Mouse (Mus musculus) kidney, adult 2 months (tissue): Measurements from ENCODE around the gene Rangap1. TPM values are rescaled to one million over a fixed set of nuclear protein-coding genes. Genes with fewer than 3 reads are reported as not detected.

Source experiments
- DNase-seq: peaks from one replicate; pipeline ENCODE4 v3.0.0; 2021
- H3K27ac ChIP-seq: fragments of 200-500 bp; 2 replicates; pipeline ENCODE4 v1.5.1; 2012; ENCODE audit warnings: low read depth, low read length, control low read depth, inconsistent platforms; ENCODE audit not compliant: insufficient read depth
- H3K27me3 ChIP-seq: fragments of 200-500 bp; replicated peaks from 2 replicates; pipeline ENCODE4 v1.6.1; 2012; ENCODE audit warnings: mild to moderate bottlenecking, moderate library complexity, low read length, inconsistent platforms; ENCODE audit not compliant: control insufficient read depth, insufficient read depth
- H3K36me3 ChIP-seq: fragments of 200-500 bp; 2 replicates; pipeline ENCODE4 v1.6.1; 2012; ENCODE audit warnings: mild to moderate bottlenecking, moderate library complexity, low read length, inconsistent platforms; ENCODE audit not compliant: control insufficient read depth, insufficient read depth
- H3K4me1 ChIP-seq: fragments of 200-500 bp; 2 replicates; pipeline ENCODE4 v1.6.1; 2011; ENCODE audit warnings: low read length; ENCODE audit not compliant: control insufficient read depth, insufficient read depth
- H3K4me3 ChIP-seq: fragments of 200-500 bp; 2 replicates; pipeline ENCODE4 v1.5.1; 2011; ENCODE audit warnings: mild to moderate bottlenecking, low read depth, low read length, control low read depth; ENCODE audit not compliant: insufficient read depth
- CTCF ChIP-seq: fragments of 200-500 bp; conservative IDR thresholded peaks from 2 replicates; pipeline ENCODE4 v1.5.1; 2011; ENCODE audit warnings: low read depth, mild to moderate bottlenecking, control low read depth, low read length, moderate library complexity, mixed read lengths; ENCODE audit not compliant: insufficient read depth, insufficient read length
- POLR2A ChIP-seq: fragments of 200-500 bp; IDR thresholded peaks from one replicate; pipeline ENCODE4 v1.6.1; 2011; ENCODE audit warnings: low read depth, low read length, control low read depth
- WGBS: fragments of 180-500 bp; shearing (Covaris S2); methylation state at CpG from one replicate; pipeline ENCODE4 v1.1.7; 2018; 5-methylcytosine and 5-hydroxymethylcytosine counted together
- polyA plus RNA-seq: library from polyadenylated mRNA; depleted of rRNA; stranded (reverse); fragments of >200 nt; gene quantifications from 2 replicates; pipeline ENCODE4 v1.2.3, GENCODE M21; 2012

Gene Rangap1
- polyA plus RNA-seq, 1 experiment = 25.8 TPM

DNA sequence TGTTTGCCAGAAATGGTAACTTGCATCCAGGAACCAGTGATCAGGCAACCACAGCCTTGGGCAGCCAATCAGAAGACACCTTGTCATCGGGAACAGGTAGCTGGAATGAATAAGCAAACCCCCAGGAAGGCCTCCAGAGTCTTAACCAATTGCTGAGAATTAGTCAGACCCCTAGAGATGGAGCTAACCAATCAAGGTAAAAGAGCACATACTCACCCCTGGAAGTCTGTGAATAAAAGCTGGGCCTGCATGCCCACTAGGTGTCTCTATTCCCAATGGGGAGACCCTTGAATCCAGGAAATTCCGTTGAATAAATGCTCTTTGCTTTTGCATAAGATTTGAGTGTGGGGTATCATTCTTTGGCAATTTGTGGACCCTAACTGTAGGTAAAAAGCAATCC lies 5.4 kb downstream of the Rangap1 start:
- H3K36me3 ChIP-seq = no peaks in the 10 kb centered on the region
- TF ChIP-seq CTCF (peak; percentile 36), POLR2A (no peak)
- no peaks in the 10 kb centered on the region for H3K4me1 ChIP-seq
- no peak overlapping the region for H3K27ac ChIP-seq
- DNase-seq = peak; percentile 40
- no peak overlapping the region for H3K4me3 ChIP-seq
- WGBS = 14% methylated on average over 2 of the region's 2 CpGs
- H3K27me3 ChIP-seq = no peaks in the 10 kb centered on the region

DNA sequence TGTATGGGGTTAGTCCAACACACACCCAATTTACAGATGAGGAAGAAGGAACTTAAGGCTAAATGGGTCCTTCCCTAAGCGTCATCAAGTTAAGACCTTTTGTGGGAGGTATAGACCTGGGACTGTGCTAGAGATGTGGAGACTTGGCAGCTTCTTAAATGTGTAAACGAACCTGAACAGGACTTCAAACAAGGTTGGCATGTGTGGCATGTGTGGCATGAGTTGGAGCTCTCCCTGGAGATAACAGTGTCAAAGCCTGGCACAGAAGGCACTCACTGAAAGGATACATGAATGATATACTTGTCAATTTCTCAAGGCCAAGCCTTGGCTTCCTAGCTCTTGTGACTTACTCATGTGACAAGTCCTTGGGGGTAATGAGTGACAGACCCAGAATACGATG lies 6.0 kb downstream of the Rangap1 start:
- no peaks in the 10 kb centered on the region for H3K36me3 ChIP-seq
- H3K4me1 ChIP-seq = no peaks in the 10 kb centered on the region
- H3K27ac ChIP-seq = no peak overlapping the region
- no peak for DNase-seq
- H3K27me3 ChIP-seq = no peaks in the 10 kb centered on the region
- H3K4me3 ChIP-seq = no peak overlapping the region
- no peak for TF ChIP-seq CTCF
- 62% methylated on average over 3 of the region's 3 CpGs for WGBS

- Histone ChIP-seq H3K27ac (no peak overlapping the region), H3K4me1 (no peaks in the 10 kb centered on the region), H3K4me3 (no peak overlapping the region), H3K36me3 (no peaks in the 10 kb centered on the region), H3K27me3 (no peaks in the 10 kb centered on the region)
- TF ChIP-seq POLR2A (no peak), CTCF (no peak)
- whole genome bisulfite sequencing = 55% methylated on average over 3 of the region's 3 CpGs
- DNase-seq = no peak
These were observed 10.3 kb downstream of the Rangap1 start for GRCm38 (mm10) chr15:81735075-81735474.

DNA sequence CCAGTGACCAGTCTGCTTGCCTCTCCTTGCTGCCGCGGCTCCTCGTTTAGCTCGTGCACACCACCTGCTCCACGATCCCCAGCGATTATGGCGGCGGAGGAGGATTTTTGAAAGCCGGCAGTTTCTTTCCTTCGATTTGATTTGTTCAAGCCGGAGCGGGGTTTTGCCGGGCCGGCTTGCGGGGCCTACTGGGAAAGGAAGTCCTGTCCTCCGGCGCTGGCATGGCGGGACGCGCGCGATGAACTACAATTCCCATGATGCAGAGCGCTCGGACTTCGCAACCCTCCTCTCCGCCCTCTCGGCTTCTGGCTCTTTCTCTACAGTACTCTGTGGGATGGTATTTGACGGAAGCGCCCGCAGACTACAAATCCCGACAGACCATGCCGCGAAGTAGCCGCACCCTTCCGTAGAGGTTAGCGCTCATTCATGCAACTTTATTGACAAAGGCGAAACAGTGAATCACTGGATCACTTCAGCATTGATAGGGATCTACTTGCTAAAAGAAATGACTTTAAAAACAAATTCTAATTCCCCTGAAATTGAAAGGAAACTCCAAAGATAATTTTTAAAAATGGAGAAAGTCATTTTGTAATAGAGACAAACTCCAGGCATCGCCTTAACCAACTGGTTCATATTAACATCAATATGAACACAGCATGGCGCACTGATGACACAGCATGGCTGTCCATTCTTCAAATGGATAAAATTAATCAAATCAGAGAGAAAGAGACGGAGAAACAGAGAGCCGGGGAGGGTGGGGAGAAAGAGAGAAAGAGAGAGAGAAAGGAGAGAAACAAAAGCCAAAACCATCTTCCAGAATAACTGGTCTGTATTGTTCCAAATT lies 15.3 kb downstream of the Rangap1 start:
- peaks cover 5% of the 10 kb centered on the region; the same call in 1 of the 2 replicates for H3K4me1 ChIP-seq
- TF ChIP-seq POLR2A (no peak), CTCF (no peak)
- peak overlapping the region; percentile 93 for H3K4me3 ChIP-seq
- peak overlapping the region; percentile 46; the same call in 1 of the 2 replicates for H3K27ac ChIP-seq
- no peaks in the 10 kb centered on the region for H3K36me3 ChIP-seq
- no peaks in the 10 kb centered on the region for H3K27me3 ChIP-seq
- DNase-seq = peak; percentile 100
- 5% methylated on average over 41 of the region's 41 CpGs for WGBS

DNA sequence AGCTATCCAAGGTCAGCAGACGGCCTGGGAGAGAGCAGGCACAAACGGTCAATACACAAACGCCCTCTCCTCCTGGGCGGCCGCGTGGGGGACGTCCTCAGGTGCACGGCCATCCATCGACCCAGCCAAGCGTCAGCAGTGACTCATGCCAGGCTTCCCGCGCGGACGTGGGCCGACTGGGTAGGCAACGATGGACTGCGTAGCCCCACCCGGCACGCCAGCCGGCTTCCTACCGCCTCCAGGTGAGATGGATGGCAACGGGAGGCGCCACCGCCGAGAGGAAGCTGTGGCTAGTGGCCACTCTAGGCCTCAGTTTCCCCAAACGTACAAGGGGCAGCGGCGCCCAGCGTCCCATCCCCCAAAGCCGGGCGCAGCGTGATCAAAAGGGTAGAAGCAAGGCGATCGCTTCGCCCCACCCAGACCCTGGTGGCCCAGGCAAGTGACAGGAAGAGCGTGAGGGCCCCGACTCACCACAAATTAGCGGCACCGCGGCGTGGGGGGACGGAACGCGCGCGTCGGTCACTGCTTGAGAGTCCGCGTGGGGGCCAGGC lies 16.0 kb downstream of the Rangap1 start:
- DNase-seq = peak; percentile 30
- under 1% methylated on average over 49 of the region's 49 CpGs for WGBS
- no peaks in the 10 kb centered on the region for H3K36me3 ChIP-seq
- H3K27ac ChIP-seq = peak overlapping the region; percentile 46; the same call in 1 of the 2 replicates
- TF ChIP-seq CTCF (no peak), POLR2A (no peak)
- no peaks in the 10 kb centered on the region for H3K27me3 ChIP-seq
- H3K4me1 ChIP-seq = peaks cover 5% of the 10 kb centered on the region; the same call in 1 of the 2 replicates
- H3K4me3 ChIP-seq = peak overlapping the region; percentile 93

DNA sequence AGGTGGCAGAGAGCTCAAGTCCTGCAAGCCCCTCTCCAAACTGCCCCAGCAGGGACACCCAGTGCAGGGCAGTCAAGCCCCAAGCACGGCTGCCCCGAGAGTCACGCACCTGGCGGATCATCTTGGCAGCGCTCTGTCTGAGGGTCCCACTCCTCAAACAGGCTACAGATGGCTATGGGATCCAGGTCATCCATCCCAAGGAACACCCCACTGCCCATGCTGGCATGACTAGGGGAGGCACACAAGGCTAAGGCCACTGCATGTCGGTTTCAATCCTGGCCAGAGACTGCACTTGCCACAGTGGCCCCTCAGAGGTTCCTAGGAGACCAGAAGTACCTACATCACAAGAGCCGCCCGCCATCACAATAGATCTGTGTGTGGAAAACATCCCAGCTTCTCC lies 19.4 kb downstream of the Rangap1 start:
- Histone ChIP-seq H3K36me3 (no peaks in the 10 kb centered on the region), H3K27me3 (no peaks in the 10 kb centered on the region), H3K27ac (no peak overlapping the region), H3K4me1 (peaks cover 5% of the 10 kb centered on the region; the same call in 1 of the 2 replicates), H3K4me3 (no peak overlapping the region)
- DNase-seq = no peak
- WGBS = 95% methylated on average over 8 of the region's 8 CpGs
- TF ChIP-seq CTCF (no peak), POLR2A (no peak)

DNA sequence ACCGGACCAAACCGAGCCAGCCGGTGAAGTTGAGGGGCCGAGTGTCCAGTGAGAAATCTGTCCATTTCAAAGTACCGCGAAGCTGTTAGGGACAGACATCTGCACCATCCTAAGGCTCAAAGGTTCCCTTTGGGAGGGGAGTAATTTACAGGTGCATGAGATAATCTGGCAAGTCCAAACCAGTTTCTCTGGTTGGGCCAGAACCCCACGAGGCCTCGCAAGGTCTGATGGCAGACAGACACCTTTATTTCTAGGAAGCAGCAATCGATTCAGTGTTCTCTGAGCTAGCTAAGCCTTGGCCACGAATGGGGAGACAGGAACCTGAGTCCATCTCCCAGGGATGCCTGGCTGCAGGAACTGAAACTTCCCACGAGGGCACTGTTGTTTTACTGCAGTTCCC lies 21.7 kb downstream of the Rangap1 start:
- Histone ChIP-seq H3K4me1 (peaks cover 2% of the 10 kb centered on the region; the same call in 1 of the 2 replicates), H3K27me3 (no peaks in the 10 kb centered on the region), H3K36me3 (no peaks in the 10 kb centered on the region), H3K4me3 (no peak overlapping the region), H3K27ac (no peak overlapping the region)
- WGBS = 84% methylated on average over 11 of the region's 11 CpGs
- no peak for DNase-seq
- TF ChIP-seq CTCF (no peak), POLR2A (no peak)
